Mouse (Mus musculus) liver, embryonic 16.5 days (tissue): ENCODE results near the gene Catip. TPM values are rescaled to one million over a fixed set of nuclear protein-coding genes. Genes with fewer than 3 reads are reported as not detected.

Experiments
- ATAC-seq: fragments of 200-750 bp; cut with Nextera tagmentation; 2 replicates; pipeline ENCODE4 v1.8.0; 2017; ENCODE audit warnings: low read depth, mild to moderate bottlenecking, moderate number of reproducible peaks, moderate library complexity
- H3K27ac ChIP-seq: fragments of 300-500 bp; sonication (generic); 2 replicates; pipeline ENCODE4 v1.5.1; 2014; ENCODE audit warnings: mild to moderate bottlenecking, low read length
- H3K27me3 ChIP-seq: fragments of 300-500 bp; sonication (generic); 2 replicates; pipeline ENCODE4 v1.6.1; 2014; ENCODE audit warnings: low read depth, low read length, mixed read lengths; ENCODE audit not compliant: control insufficient read depth, insufficient read depth
- H3K36me3 ChIP-seq: fragments of 300-500 bp; sonication (generic); 2 replicates; pipeline ENCODE4 v1.6.1; 2014; ENCODE audit warnings: mild to moderate bottlenecking; ENCODE audit not compliant: control insufficient read depth, insufficient read depth
- H3K4me1 ChIP-seq: fragments of 300-500 bp; sonication (generic); 2 replicates; pipeline ENCODE4 v1.6.1; 2014; ENCODE audit warnings: low read depth, low read length, mixed read lengths; ENCODE audit not compliant: control insufficient read depth
- H3K4me2 ChIP-seq: fragments of 300-500 bp; sonication (generic); 2 replicates; pipeline ENCODE4 v1.6.1; 2014; ENCODE audit warnings: low read depth, low read length, mixed read lengths
- H3K4me3 ChIP-seq: fragments of 300-500 bp; sonication (generic); 2 replicates; pipeline ENCODE4 v1.5.1; 2014; ENCODE audit warnings: low read depth, mild to moderate bottlenecking, low read length
- H3K9ac ChIP-seq: fragments of 300-500 bp; sonication (generic); 2 replicates; pipeline ENCODE4 v1.6.1; 2014; ENCODE audit warnings: low read depth, low read length
- H3K9me3 ChIP-seq: fragments of 300-500 bp; sonication (generic); replicated peaks from 2 replicates; pipeline ENCODE4 v1.6.1; 2016; ENCODE audit warnings: low read length; ENCODE audit not compliant: control insufficient read depth
- WGBS: fragments of 180-500 bp; shearing (Covaris S2); extraction: QIAGEN DNeasy Blood & Tissue Kit; methylation state at CpG from one replicate; pipeline ENCODE4 v1.1.7; 2014; ENCODE audit not compliant: insufficient replicate concordance; 5-methylcytosine and 5-hydroxymethylcytosine counted together
- polyA plus RNA-seq: library from polyadenylated mRNA; unstranded; fragments of >200 nt; fragmentation: Nextera tagmentation; extraction: Ambion mirVana; gene quantifications from 2 replicates; pipeline ENCODE4 v1.2.1, GENCODE M21; 2015

Catip gene
- polyA plus RNA-seq, 1 experiment from 2014 or later: 0.05 TPM

DNA sequence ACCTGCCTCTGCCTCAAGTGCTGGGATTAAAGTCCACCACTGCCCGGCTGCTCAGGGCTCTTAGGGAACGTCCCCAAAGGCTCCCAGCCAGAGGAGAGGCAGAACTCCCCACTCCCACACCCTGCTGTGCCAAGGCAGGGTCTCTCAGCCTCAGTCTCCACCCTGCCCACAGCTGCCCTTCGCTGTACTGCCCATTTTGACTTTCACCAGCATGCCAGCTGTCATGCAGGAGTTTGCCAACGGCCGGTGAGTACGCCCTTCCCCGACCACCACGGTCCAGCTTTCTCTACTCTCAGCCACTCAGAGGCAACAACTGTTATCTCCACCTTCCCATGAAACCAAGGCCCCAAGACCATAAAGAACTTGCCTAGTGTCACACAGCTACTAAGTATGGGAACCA is 22.6 kb downstream of the Catip start:
- no peak overlapping the region for H3K4me3 ChIP-seq
- peaks cover 33% of the 10 kb centered on the region for H3K4me1 ChIP-seq
- no peak for ATAC-seq
- no peaks in the 10 kb centered on the region for H3K9me3 ChIP-seq
- H3K36me3 ChIP-seq: no peaks in the 10 kb centered on the region
- H3K27ac ChIP-seq: no peak overlapping the region
- no peak overlapping the region for H3K9ac ChIP-seq
- H3K4me2 ChIP-seq: no peak overlapping the region
- no peaks in the 10 kb centered on the region for H3K27me3 ChIP-seq
- 56% methylated on average over 8 of the region's 8 CpGs for WGBS

DNA sequence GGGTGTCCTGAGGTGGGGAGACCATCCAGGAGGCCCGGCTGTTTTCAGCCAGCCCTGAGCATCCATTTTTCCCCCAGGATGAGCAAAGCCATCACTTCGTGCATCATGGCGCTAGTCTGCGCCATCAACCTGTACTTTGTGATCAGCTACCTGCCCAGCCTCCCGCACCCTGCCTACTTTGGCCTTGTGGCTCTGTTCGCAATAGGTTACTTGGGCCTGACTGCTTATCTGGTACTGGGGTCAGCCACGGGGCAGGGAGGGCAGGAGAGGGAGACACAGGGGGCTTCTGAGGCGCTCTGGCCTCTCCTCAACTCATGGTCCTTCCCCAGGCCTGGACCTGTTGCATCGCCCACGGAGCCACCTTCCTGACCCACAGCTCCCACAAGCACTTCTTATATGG is 23.2 kb downstream of the Catip start:
- H3K9me3 ChIP-seq: no peaks in the 10 kb centered on the region
- H3K9ac ChIP-seq: no peak overlapping the region
- ATAC-seq: no peak
- 77% methylated on average over 10 of the region's 10 CpGs for WGBS
- H3K27me3 ChIP-seq: no peaks in the 10 kb centered on the region
- no peak overlapping the region for H3K4me3 ChIP-seq
- no peak overlapping the region for H3K27ac ChIP-seq
- H3K36me3 ChIP-seq: no peaks in the 10 kb centered on the region
- H3K4me2 ChIP-seq: no peak overlapping the region
- peaks cover 33% of the 10 kb centered on the region for H3K4me1 ChIP-seq

DNA sequence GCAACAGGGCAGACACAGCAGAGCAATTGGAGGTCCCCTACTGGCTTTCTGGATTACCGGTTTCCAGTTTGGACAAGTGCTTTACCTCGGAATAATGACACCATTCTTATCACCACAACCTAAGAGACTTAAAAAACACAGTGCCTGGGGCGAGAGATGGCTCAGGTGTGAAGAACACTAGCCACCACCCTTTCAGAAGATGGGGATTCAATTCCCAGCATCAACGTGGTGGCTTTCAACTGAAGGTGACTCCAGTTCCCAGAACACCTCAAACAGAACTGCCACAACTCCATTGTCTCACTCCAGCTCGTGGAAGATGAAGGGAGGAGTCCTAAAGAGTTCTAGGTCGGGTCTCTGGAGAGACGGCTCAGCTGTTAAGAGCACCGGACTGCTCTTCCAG is 23.6 kb downstream of the Catip start:
- no peak overlapping the region for H3K9ac ChIP-seq
- 75% methylated on average over 8 of the region's 8 CpGs for whole genome bisulfite sequencing
- no peak overlapping the region for H3K4me3 ChIP-seq

DNA sequence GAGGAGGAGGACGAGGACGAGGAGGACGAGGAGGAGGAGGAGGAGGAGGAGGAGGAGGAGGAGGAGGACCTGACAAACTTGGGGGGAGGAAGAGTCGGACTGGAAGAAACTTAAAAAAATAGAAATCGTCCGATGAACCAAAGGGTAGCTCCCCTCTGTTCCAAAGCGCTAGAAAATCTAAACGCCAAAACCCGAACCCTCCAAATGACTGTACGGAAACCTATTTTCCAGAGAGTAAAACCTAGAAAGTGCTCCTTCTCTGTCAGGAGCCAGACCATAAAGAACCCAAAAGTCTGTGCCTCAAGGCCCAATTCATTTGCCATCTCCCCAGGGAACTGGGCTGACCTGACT is 24.4 kb downstream of the Catip start:
- 48% methylated on average over 7 of the region's 10 CpGs for WGBS

More for the DNA sequence above, 23.6 kb downstream of the Catip start:
- Histone ChIP-seq H3K4me2 (no peak overlapping the region), H3K4me1 (peaks cover 36% of the 10 kb centered on the region), H3K36me3 (no peaks in the 10 kb centered on the region), H3K27ac (no peak overlapping the region), H3K27me3 (no peaks in the 10 kb centered on the region), H3K9me3 (no peaks in the 10 kb centered on the region)
- no peak for ATAC-seq

DNA sequence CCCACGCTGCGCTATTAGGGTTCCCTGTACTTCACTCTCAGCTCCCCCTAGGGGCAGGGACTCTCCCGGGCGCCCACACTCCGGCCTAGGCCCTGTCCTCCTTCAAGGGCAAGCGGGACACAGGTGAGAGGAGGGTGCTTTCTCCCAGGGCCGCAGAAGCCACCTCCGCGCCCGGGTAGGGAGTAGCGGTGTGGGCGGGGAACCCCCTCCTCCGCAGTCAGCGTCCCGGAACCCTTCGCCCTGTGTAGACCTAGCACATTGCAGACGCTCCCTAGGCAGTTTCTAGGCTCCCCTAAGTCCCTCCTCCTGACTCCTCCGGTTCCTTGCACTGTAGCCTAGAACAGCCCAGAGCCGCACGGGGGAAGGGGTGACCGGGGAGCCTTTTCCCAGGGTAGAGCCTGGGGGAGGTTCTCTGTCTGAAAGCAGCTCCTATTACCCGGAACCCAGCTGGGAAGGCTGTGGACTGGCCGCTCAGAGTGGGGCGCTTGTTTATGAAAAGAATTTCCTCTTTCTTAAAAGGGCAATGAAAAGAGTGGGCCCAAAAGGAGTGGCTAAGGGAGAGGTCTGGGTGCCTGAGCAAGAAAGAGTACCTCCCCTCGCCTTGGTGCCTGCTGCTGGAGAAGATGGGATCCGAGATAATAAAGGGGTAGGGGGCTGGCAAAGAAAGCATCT is 24.9 kb downstream of the Catip start:
- peak; percentile 72 for ATAC-seq
- no peaks in the 10 kb centered on the region for H3K27me3 ChIP-seq
- H3K27ac ChIP-seq: peak overlapping the region; percentile 96
- peak overlapping the region; percentile 89 for H3K9ac ChIP-seq
- peak overlapping the region; percentile 80 for H3K4me3 ChIP-seq
- no peaks in the 10 kb centered on the region for H3K9me3 ChIP-seq
- no peaks in the 10 kb centered on the region for H3K36me3 ChIP-seq
- peak overlapping the region; percentile 71 for H3K4me2 ChIP-seq
- 1% methylated on average over 26 of the region's 26 CpGs for WGBS
- H3K4me1 ChIP-seq: peaks cover 42% of the 10 kb centered on the region

More for the DNA sequence above, 24.4 kb downstream of the Catip start:
- peak overlapping the region; percentile 96 for H3K27ac ChIP-seq
- peak overlapping the region; percentile 89 for H3K9ac ChIP-seq
- no peaks in the 10 kb centered on the region for H3K27me3 ChIP-seq
- H3K4me1 ChIP-seq: peaks cover 42% of the 10 kb centered on the region
- no peaks in the 10 kb centered on the region for H3K36me3 ChIP-seq
- peak overlapping the region; percentile 80 for H3K4me3 ChIP-seq
- ATAC-seq: no peak
- no peaks in the 10 kb centered on the region for H3K9me3 ChIP-seq
- H3K4me2 ChIP-seq: peak overlapping the region; percentile 71

DNA sequence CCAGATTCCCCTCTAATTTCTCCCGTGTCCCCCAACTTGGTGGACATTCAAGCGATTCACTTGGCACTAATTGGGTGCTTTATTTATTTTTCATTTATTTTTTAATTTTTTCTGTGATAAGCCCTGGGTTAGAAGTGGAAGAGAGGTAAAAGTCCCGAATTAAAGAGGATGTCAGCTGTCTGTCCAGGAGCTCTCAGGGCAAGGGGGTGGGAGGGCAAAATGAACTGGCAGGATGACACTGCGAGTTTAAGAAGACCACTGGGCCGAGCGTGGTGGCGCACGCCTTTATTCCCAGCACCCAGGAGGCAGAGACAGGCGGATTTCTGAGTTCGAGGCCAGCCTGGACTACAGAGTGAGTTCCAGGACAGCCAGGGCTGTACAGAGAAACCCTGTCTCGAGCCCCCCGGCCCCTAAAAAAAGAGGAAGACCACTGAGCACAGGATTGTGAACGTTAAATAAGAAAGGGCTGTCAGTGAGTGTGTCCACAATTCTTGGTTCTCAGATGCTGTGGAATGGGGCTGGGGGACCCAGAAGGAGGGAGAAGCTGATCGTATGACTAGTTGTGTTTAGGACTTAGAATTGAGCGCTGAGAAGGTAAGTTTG is 25.6 kb downstream of the Catip start:
- Histone ChIP-seq H3K4me2 (peak overlapping the region; percentile 71), H3K9ac (peak overlapping the region; percentile 89), H3K4me1 (peaks cover 44% of the 10 kb centered on the region), H3K36me3 (no peaks in the 10 kb centered on the region), H3K4me3 (peak overlapping the region; percentile 80), H3K9me3 (no peaks in the 10 kb centered on the region), H3K27ac (peak overlapping the region; percentile 96), H3K27me3 (no peaks in the 10 kb centered on the region)
- 32% methylated on average over 15 of the region's 15 CpGs for WGBS
- ATAC-seq: no peak

DNA sequence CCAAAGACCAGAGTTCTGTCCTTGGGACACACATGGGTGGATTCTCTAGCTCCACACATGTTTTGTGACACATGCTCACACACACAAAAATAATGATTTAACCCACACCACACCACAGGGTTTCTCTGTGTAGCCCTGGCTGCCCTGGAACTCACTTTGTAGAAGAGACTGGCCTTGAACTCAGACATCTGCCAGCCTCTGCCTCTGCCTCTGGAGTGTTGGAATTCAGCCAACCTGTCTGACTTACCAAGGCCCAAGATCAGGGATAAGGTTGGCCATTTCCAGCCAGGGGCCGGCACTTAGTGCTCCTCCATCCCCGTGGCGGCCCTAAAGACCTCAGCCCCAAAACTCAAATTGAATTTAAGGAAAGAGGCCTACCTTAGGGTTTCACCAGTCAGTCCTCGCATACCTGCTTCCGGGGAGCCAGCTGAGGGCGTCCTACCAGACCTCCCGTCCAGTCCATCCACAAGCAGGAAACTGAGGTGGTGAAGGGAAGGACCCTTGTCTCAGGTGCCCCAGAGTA is 26.6 kb downstream of the Catip start:
- 79% methylated on average over 7 of the region's 7 CpGs for WGBS
- H3K9ac ChIP-seq: no peak overlapping the region
- peaks cover 51% of the 10 kb centered on the region for H3K4me1 ChIP-seq

DNA sequence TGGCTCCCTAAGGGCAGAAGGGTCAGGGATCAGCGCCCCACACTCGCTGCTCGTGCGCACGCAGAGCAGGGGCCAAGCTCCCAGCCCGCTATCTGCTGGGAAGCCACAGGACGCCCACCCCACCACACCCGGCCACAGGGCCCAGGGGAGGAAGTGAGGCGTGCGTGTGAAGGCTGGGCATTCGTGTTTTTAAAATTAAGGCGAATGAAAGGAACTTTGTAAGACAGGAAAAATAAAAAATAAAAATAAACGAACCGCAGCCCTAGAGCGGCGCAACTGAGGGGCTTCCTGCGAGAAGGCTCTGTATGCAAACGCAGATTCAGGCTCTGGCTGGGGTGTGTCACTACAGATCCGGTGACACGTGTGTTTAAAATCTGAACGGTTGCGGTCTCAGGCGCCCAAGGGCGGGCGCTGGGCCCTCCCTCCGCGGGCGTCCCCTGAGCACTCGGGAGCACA is 28.0 kb downstream of the Catip start:
- Histone ChIP-seq H3K27ac (peak overlapping the region; percentile 98), H3K9ac (peak overlapping the region; percentile 52), H3K9me3 (no peaks in the 10 kb centered on the region), H3K4me1 (peaks cover 57% of the 10 kb centered on the region), H3K4me2 (peak overlapping the region; percentile 99), H3K27me3 (no peaks in the 10 kb centered on the region), H3K36me3 (peaks cover 14% of the 10 kb centered on the region), H3K4me3 (peak overlapping the region; percentile 94)
- no peak for ATAC-seq
- 3% methylated on average over 29 of the region's 29 CpGs for WGBS

More for the DNA sequence above, 26.6 kb downstream of the Catip start:
- no peak for ATAC-seq
- no peaks in the 10 kb centered on the region for H3K9me3 ChIP-seq
- H3K27ac ChIP-seq: peak overlapping the region; percentile 29; the same call in 1 of the 2 replicates
- no peaks in the 10 kb centered on the region for H3K27me3 ChIP-seq
- H3K4me2 ChIP-seq: no peak overlapping the region
- peaks cover under 1% of the 10 kb centered on the region; the same call in 1 of the 2 replicates for H3K36me3 ChIP-seq
- H3K4me3 ChIP-seq: no peak overlapping the region

DNA sequence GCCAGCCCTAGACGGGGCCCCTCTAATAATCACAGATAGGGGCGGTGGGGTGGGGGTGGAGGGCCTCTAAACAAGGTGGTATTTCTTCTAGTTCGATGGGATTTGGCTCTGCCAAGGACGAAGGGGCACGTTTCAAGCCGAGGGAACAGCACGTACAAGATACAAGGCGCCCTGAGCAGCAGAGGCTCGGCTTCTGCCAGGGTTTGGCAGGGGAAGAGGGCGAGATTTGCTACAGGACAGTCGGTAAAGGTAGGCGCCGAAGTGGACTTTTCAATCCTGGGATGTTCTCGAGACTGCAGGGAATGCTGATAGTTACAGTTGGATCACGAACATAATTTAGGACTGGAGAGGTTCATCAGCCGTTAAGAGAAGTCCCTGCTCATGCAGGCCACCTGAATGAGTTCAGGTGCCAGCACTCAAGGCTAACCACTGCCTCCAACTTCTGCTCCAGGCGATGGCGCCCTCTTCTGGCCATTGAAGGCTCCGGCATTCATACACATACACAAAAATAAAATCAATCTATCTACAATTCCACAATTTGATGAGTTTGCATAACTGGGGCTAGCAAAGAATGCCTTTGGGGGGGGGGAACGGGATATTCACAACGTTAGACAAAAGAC is 28.5 kb downstream of the Catip start:
- H3K9ac ChIP-seq: peak overlapping the region; percentile 98
- H3K4me3 ChIP-seq: peak overlapping the region; percentile 94
- H3K9me3 ChIP-seq: no peaks in the 10 kb centered on the region
- no peaks in the 10 kb centered on the region for H3K27me3 ChIP-seq
- 4% methylated on average over 21 of the region's 21 CpGs for WGBS
- no peak for ATAC-seq
- H3K27ac ChIP-seq: peak overlapping the region; percentile 98
- peaks cover 19% of the 10 kb centered on the region for H3K36me3 ChIP-seq
- H3K4me2 ChIP-seq: peak overlapping the region; percentile 99
- H3K4me1 ChIP-seq: peaks cover 62% of the 10 kb centered on the region
